Mouse (Mus musculus) fat pad, adult 2 months (tissue): ENCODE data around the gene Hkdc1.
A peak's percentile ranks its signal among the peaks of the same experiment; 100 is the strongest.
"Not testable (repeated sequence)": the region's sequence is repeated elsewhere in the genome, so short reads cannot be mapped to it uniquely, and the experiment has no call there.

Experiments used
- DNase-seq: peaks from one replicate; pipeline ENCODE4 v3.0.0-alpha.2; 2011; ENCODE audit warnings: low read depth, low spot score; ENCODE audit errors: extremely low read depth

The Hkdc1 gene

GRCm38 (mm10) chr10:62422255-62422654 is at the start of gene Hkdc1:
Gene Hkdc1 (minus strand): TSS chr10:62422491.
- DNase-seq: no peak

DNA sequence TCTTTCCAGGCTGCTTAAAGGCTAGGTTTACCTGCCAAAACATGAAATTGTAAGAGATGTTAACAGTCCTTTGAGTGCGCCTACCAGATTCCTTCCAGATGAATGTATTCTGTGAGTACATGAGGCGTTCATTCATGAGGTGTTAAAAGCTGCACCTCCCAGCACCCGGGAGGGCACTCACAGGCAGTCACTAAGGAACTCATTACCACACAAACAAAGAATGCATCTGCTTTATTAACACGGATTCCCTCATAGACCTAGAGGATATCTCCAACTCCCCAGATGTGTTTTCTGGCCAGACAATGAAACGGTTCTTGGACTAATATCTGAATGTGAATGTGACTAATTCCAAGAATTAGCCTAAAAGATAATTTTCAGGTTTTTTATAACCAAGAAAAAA is 48.8 kb upstream of the Hkdc1 start:
- no peak for DNase-seq

DNA sequence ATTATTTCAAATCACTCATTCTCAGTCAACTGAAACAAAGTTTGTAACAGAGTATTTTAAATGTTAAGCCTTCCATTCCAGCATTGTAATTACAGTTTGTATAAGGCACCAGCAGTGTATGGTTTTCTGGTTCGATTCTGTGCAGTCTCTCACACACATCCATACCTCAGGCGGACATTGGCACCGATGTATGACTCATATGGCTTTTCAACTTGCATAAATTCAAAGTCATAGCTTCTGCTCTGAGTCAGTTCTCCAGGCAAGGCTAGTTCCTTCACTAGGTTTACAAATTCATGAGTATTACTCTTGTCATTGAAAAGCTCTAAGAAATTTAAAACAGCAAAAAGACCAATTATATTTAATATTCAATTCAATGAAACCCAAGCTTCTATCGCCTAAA is 47.4 kb upstream of the Hkdc1 start:
- DNase-seq: no peak

GRCm38 (mm10) chr10:62461321-62461720 is 39.0 kb upstream of the Hkdc1 start:
- no peak for DNase-seq

- not testable (repeated sequence) for DNase-seq
Measured at GRCm38 (mm10) chr10:62452001-62452400, 29.7 kb upstream of the Hkdc1 start.

GRCm38 (mm10) chr10:62450280-62450640 is 28.0 kb upstream of the Hkdc1 start:
- DNase-seq: no peak

- DNase-seq: peak; percentile 56
Measured at GRCm38 (mm10) chr10:62449364-62450279, 27.3 kb upstream of the Hkdc1 start, which contains the start of the genes 4930507D05Rik and Supv3l1. Gene 4930507D05Rik (plus strand): TSS chr10:62449489. Gene Supv3l1 (minus strand): TSS chr10:62449738.

DNA sequence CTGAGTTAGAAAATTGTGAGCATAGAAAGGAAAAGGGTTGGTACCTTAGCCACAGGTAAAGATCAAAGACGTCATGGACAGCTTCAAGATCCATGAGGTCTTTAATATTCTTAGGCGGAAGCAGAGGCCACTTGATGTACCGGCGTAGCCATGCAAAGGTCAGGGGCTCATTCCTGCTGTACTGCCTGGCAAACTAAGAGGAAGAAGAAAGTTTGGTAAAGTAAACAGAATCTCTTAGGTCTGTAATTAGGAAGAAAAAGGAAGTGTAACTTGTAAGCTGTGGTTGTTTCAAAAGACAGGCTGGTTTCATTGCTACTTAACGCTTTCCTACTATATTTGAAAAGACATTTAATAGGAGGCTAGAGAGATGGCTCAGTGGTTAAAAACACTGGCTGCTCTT is 8.1 kb upstream of the Hkdc1 start:
- no peak for DNase-seq

GRCm38 (mm10) chr10:62425081-62425871 is 3.0 kb upstream of the Hkdc1 start:
- DNase-seq: no peak

- DNase-seq: no peak
Measured at GRCm38 (mm10) chr10:62421127-62421526, 1.2 kb downstream of the Hkdc1 start.

DNA sequence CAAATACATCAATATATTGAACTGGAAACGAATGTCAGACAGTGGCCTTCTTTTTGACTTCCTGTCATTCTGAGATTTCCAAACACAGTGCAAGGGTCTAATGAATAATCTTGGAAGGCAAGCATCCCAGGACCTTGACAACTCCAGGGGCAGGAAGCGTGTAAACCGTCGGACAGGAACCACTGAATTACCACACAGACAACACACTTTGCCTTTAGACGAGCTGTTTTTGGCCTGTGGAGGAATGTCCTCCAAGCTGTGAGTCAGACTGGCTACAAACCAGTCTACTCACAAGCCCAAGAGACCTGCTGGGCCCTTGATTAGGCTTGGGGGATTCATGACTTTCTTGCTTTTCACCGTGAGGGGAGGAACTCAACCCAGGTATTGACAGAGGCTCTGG is 1.9 kb downstream of the Hkdc1 start:
- no peak for DNase-seq

- no peak for DNase-seq
Measured at GRCm38 (mm10) chr10:62419422-62419821, 2.9 kb downstream of the Hkdc1 start.

- no peak for DNase-seq
Measured at GRCm38 (mm10) chr10:62418831-62419356, 3.4 kb downstream of the Hkdc1 start.

DNA sequence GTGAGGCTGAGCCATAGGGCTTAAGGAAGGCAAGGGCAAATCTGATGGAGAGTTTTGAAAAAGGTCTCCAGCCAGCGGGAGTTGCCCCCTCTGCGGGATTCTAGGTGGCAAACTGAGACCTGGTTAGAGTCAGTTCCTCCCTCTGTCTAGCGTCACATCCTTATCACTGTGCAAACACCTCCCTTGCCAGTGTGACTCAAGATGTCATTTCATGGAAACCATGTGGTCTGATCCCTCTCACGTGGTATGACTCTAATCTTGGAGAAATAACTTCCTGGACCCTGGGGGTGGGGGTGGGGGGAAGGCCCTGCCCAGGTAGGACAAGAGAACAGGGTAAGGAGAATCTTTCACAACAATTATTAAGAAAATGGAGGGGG is 8.7 kb downstream of the Hkdc1 start:
- DNase-seq: no peak

DNA sequence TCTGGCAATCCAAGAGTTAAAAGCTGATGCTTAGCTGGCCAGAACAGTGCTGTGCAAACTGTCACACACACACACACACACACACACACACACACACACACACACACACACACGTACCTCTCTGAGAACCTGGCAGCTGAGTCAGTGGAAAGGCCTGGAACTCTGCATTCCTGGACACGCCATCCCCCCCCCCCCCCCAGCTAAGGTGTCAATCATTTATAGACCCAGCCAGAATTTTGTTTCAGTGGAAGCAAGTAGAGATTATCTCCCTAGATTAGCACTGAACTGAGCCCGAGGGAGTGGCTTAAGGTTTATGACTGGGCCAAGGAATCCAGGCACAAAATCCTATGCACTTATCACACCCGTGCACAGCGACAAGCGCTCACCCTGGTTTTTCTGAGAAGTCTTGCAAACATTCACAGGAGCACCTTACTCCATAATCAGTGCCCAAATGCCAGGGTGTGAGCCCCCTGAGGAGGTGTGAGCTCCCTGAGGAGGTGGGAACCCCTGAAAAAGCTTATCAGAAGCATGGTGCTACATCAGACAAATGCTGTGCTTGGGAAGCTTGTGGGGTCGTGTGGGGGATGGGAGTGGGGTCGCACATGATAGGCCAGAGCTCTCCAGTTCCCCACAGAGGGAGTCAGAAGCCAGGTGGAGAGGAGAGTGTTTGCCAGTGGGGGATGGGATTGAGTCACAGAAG is 9.2 kb downstream of the Hkdc1 start:
- DNase-seq: no peak

DNA sequence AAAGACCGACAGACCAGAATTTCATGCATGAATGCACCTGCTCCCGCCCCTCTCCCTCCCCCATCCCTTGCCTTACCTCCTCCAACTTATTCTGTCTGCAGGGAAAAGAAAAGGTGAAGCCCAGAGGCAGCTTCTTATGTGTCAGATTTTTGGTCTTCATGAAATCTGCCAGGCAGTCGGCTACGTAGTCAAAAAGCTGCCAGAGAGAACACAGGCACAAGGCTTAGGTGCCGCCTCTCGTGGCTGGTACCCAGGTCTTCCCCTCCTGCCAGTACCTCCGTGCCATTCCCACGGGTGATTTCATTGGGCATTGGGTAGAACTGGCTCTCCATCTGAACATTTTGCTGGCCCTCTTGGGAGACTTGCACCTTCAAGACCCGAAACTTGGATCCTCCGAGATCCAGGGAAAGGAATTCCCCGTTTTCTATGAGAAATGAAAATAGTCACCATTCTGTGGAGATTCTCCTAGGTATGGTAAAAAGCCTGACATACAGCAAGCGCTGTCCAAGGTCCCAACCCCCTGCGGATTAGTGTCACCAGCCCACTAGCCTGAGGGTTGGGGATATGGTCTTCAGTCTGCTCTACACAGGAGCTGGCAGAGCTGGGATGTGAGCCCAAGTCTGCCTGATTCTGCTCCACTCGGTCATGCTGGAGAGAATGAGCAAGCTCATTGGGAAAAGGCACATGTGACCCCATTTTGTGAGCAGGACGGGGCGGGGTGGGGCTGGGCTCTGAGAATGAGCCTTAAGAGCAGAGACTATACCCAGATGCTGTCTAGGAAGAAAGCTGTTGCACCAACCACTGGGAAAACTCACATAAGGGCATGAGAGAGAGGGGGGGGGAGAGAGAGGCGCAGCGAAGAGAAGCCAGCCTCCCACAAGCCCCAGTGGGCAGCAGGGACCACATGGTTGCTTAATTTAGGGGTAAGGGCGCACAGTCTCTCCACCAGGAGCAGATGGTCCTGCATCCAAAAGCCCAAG is 10.6 kb downstream of the Hkdc1 start:
- no peak for DNase-seq

- DNase-seq: no peak
Measured at GRCm38 (mm10) chr10:62410943-62411342, 11.3 kb downstream of the Hkdc1 start.

DNA sequence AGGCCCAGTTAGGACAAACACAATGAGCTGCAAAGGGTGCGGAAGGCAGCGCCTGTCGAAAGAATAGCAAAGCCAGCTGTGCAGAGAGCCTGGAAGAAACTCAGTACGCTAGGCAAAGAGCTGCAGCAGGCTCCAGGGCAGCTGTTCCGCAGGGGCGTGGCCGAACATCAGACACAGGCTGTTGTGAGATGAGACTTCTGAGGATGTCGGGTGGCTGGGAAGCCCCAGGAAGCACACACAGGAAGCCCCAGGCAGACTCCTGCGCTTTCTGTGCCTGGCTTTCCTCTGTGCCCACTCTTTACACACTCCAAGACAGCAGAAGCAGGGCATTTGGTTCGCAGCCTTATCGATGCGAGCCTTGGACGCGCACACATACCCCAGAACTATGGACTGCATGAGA is 17.4 kb downstream of the Hkdc1 start:
- no peak for DNase-seq

DNA sequence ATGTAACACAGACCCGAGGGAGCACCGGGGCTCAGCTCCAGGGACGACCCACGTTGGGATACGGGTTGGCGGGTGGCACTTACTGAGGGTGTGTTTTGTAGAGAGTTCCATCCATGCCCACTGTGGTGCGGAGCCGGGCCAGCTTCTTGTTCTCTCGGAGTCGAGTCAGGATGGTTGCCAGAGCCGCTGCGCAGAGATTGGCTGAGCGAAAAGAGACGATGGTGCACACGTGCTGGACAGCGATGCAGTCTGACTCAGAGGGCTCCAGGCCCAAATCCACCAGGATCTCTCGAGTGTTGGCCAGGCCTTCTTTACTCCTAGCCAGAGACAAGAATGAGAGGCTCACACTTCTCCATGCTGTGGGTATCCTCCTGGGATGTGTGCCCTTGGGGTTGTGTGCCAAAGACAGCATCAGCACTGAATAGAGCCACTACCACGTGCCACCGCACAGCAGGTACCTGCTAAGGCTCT is 20.6 kb downstream of the Hkdc1 start:
- no peak for DNase-seq

GRCm38 (mm10) chr10:62383011-62383410 is 39.3 kb downstream of the Hkdc1 start:
- DNase-seq: no peak
